In genomic region chr10:70616377-70616776, GRCm38 (mm10) we compare ENCODE assay signal across 36 mouse cellular contexts. TPM values are rescaled to one million over a fixed set of nuclear protein-coding genes. Genes with fewer than 3 reads are reported as not detected.
"Had no signal": no experiment of that assay in that cellular context is flagged by ENCODE, and none has a peak within 500 bp of the region (broad histone marks: within the 10 kb centered on the region; RNA-seq: fewer than 3 reads in every experiment).

No protein-coding gene starts in this region.

- H3K4me1 ChIP-seq: heart, embryonic 10.5 days; heart, embryonic 12.5 days; hindbrain, embryonic 10.5 days; hindbrain, embryonic 12.5 days; hindbrain, embryonic 15.5 days; intestine, embryonic 15.5 days; kidney, embryonic 15.5 days had no signal

- DNase-seq: heart, postnatal 10 days; heart, postnatal 14 days; heart, postnatal 36 days; heart, postnatal 4 days; kidney, adult 11 months; kidney, adult 18-20 months; kidney, adult 2 months; kidney, adult 8-10 months; kidney, adult 9 months; kidney, postnatal 10 days; kidney, postnatal 14 days; kidney, postnatal 25 days; kidney, postnatal 36 days; kidney, postnatal 4 days; layer of hippocampus, adult 9-11 months; layer of hippocampus, postnatal 36 days had no signal

- H3K9me3 ChIP-seq: heart, embryonic 10.5 days; heart, embryonic 12.5 days; heart, embryonic 13.5 days; heart, embryonic 15.5 days; hindbrain, embryonic 10.5 days; hindbrain, embryonic 12.5 days; hindbrain, embryonic 13.5 days; hindbrain, embryonic 15.5 days; intestine, embryonic 15.5 days; kidney, embryonic 15.5 days had no signal

- H3K27ac ChIP-seq: heart, embryonic 10.5 days; heart, embryonic 13.5 days; heart, embryonic 15.5 days; hindbrain, embryonic 10.5 days; hindbrain, embryonic 12.5 days; hindbrain, embryonic 13.5 days; hindbrain, embryonic 14.5 days; hindbrain, embryonic 15.5 days; hindbrain, postnatal 0 days; intestine, embryonic 15.5 days; kidney, embryonic 15.5 days; kidney, postnatal 0 days; layer of hippocampus, adult 2 months; left cerebral cortex, adult 2 months had no signal

- H3K36me3 ChIP-seq: heart, embryonic 10.5 days; heart, embryonic 12.5 days; heart, embryonic 13.5 days; heart, embryonic 15.5 days; hindbrain, embryonic 10.5 days; hindbrain, embryonic 12.5 days; hindbrain, embryonic 13.5 days; hindbrain, embryonic 15.5 days; intestine, embryonic 15.5 days; kidney, embryonic 15.5 days had no signal

- H3K9ac ChIP-seq: heart, embryonic 12.5 days; heart, embryonic 13.5 days; heart, embryonic 15.5 days; hindbrain, embryonic 12.5 days; hindbrain, embryonic 13.5 days; hindbrain, embryonic 14.5 days; hindbrain, embryonic 15.5 days; intestine, embryonic 15.5 days; kidney, embryonic 15.5 days had no signal

- H3K4me3 ChIP-seq: heart, embryonic 10.5 days; heart, embryonic 12.5 days; heart, embryonic 13.5 days; heart, embryonic 15.5 days; hindbrain, embryonic 10.5 days; hindbrain, embryonic 12.5 days; hindbrain, embryonic 13.5 days; hindbrain, embryonic 15.5 days; intestine, embryonic 15.5 days; kidney, embryonic 15.5 days; layer of hippocampus, adult 2 months; left cerebral cortex, adult 2 months had no signal

- ATAC-seq: hindbrain, embryonic 16.5 days; hindbrain, postnatal 0 days; inflammation-experienced regulatory T-cells, adult 6 months; intestine, embryonic 15.5 days; intestine, embryonic 16.5 days; intestine, postnatal 0 days had no signal

RNA-seq across cellular contexts. Expression of gene Phyhipl, which starts 39.4 kb away (rescaled TPM):
- total RNA-seq: heart, postnatal 10 days; heart, postnatal 14 days; heart, postnatal 36 days; hematopoietic stem cell, adult 5-6 weeks had no signal
